Mouse (Mus musculus): ENCODE measurements around the gene H6pd. TPM values are rescaled to one million over a fixed set of nuclear protein-coding genes. Genes with fewer than 3 reads are reported as not detected.

Gene H6pd
- polyA plus RNA-seq, 1 experiment from 2014 or later: 38.3 TPM

DNA sequence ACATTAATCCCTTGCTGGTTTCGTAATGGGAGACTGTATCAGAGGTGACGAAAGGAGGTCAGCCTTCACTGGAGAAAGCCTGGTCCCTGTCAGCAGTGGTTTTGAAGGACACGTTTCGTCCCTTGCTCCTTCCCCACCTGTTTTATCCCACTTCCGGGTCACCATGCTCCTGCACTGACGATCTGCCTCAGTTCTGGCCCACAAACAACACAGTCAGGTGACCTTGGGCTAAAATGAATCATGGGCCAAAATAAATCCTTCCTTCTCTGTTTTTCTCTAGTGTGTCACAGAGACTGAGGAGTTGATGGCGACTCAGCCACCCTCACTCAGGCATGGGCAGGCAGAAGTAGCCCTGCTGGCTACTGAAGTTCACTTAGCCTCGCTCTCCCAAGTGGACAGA is 33.5 kb downstream of the H6pd start:
- ATAC-seq (ENCODE audit: low read depth): no peak
- WGBS: 64% methylated on average over 8 of the region's 8 CpGs
- H3K27me3 ChIP-seq (ENCODE audit: control insufficient read depth, insufficient read depth, low read depth, low read length): no peaks in the 10 kb centered on the region

DNA sequence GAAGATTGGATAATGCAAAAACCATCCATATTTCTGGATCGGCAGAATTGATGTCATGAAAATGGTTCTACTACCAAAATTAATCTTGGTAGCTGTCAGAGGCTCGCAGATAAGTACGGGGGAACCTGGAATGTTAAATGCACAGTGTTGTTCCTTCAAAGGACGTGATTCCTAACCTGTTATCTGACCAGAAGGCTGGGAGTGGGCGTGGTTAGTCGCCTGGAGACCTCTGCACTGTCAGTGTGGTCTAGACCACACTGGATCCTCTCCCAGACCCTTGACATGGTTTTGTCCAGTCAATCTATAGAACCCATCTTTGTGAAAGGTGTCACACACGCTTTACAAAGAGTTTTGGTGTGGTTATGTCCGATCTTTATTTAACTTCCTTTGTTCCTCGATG is 37.4 kb downstream of the H6pd start:
- Histone ChIP-seq H3K36me3 (ENCODE audit: control insufficient read depth, insufficient read depth, low read length) (no peaks in the 10 kb centered on the region), H3K4me2 (ENCODE audit: low read depth, low read length) (no peak overlapping the region), H3K27me3 (ENCODE audit: control insufficient read depth, insufficient read depth, low read depth, low read length) (no peaks in the 10 kb centered on the region), H3K27ac (ENCODE audit: low read length) (no peak overlapping the region), H3K4me1 (replicated peaks; ENCODE audit: control insufficient read depth, insufficient read depth, low read length) (peaks cover 5% of the 10 kb centered on the region), H3K9me3 (ENCODE audit: control insufficient read depth, low read length) (no peaks in the 10 kb centered on the region), H3K9ac (ENCODE audit: low read length) (no peak overlapping the region), H3K4me3 (ENCODE audit: low read length) (no peak overlapping the region)
- ATAC-seq (ENCODE audit: low read depth): no peak
- 38% methylated on average over 9 of the region's 9 CpGs for WGBS

More for the DNA sequence above, 33.5 kb downstream of the H6pd start:
- Histone ChIP-seq H3K4me3 (ENCODE audit: low read length) (no peak overlapping the region), H3K4me1 (replicated peaks; ENCODE audit: control insufficient read depth, insufficient read depth, low read length) (peaks cover 19% of the 10 kb centered on the region), H3K4me2 (ENCODE audit: low read depth, low read length) (no peak overlapping the region), H3K9ac (ENCODE audit: low read length) (no peak overlapping the region), H3K9me3 (ENCODE audit: control insufficient read depth, low read length) (no peaks in the 10 kb centered on the region), H3K27ac (ENCODE audit: low read length) (no peak overlapping the region), H3K36me3 (ENCODE audit: control insufficient read depth, insufficient read depth, low read length) (no peaks in the 10 kb centered on the region)

- Histone ChIP-seq H3K27me3 (ENCODE audit: control insufficient read depth, insufficient read depth, low read depth, low read length) (no peaks in the 10 kb centered on the region), H3K9me3 (ENCODE audit: control insufficient read depth, low read length) (no peaks in the 10 kb centered on the region), H3K27ac (ENCODE audit: low read length) (no peak overlapping the region), H3K36me3 (ENCODE audit: control insufficient read depth, insufficient read depth, low read length) (no peaks in the 10 kb centered on the region), H3K4me1 (replicated peaks; ENCODE audit: control insufficient read depth, insufficient read depth, low read length) (peaks cover 14% of the 10 kb centered on the region), H3K4me2 (ENCODE audit: low read depth, low read length) (no peak overlapping the region), H3K4me3 (ENCODE audit: low read length) (no peak overlapping the region), H3K9ac (ENCODE audit: low read length) (no peak overlapping the region)
- ATAC-seq (ENCODE audit: low read depth): no peak
- 30% methylated on average over 6 of the region's 6 CpGs for WGBS
These were observed 40.3 kb downstream of the H6pd start for GRCm38 (mm10) chr4:149968526-149968925.

- no peak for ATAC-seq (ENCODE audit: low read depth)
- H3K27ac ChIP-seq (ENCODE audit: low read length): no peak overlapping the region
- 88% methylated on average over 9 of the region's 9 CpGs for WGBS
These were observed 41.9 kb downstream of the H6pd start for GRCm38 (mm10) chr4:149966963-149967362.

DNA sequence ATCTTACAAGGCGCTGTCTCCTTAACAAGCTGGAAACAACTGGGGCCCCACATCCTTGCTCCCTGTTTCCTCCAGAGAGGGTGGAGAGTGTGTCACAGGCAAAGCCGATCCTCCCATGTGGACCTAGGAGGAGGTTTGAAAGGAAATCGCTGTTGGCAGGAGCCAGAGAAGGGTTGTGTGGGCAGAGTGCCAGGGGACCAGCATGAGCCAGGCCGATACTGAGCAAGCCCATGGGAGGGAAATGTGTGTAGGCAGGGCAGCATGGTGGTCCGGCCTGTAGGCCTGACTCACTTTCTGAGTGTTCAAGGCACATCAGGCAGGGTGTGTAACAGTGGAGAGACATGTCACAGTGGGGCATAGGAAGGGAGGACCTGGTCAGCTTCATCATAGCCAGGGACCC is 42.6 kb downstream of the H6pd start:
- no peak overlapping the region for H3K4me2 ChIP-seq (ENCODE audit: low read depth, low read length)
- H3K27ac ChIP-seq (ENCODE audit: low read length): 0 out of 2 replicates have a peak overlapping the region, but pooled peaks have one; percentile 25
- no peaks in the 10 kb centered on the region for H3K27me3 ChIP-seq (ENCODE audit: control insufficient read depth, insufficient read depth, low read depth, low read length)
- no peak overlapping the region for H3K9ac ChIP-seq (ENCODE audit: low read length)
- H3K36me3 ChIP-seq (ENCODE audit: control insufficient read depth, insufficient read depth, low read length): no peaks in the 10 kb centered on the region
- H3K9me3 ChIP-seq (ENCODE audit: control insufficient read depth, low read length): no peaks in the 10 kb centered on the region
- H3K4me1 ChIP-seq (replicated peaks; ENCODE audit: control insufficient read depth, insufficient read depth, low read length): peaks cover 14% of the 10 kb centered on the region
- ATAC-seq (ENCODE audit: low read depth): peak; percentile 71
- WGBS: 28% methylated on average over 5 of the region's 5 CpGs
- no peak overlapping the region for H3K4me3 ChIP-seq (ENCODE audit: low read length)

More at GRCm38 (mm10) chr4:149966963-149967362, 41.9 kb downstream of the H6pd start:
- H3K27me3 ChIP-seq (ENCODE audit: control insufficient read depth, insufficient read depth, low read depth, low read length): no peaks in the 10 kb centered on the region
- H3K4me2 ChIP-seq (ENCODE audit: low read depth, low read length): no peak overlapping the region
- H3K9me3 ChIP-seq (ENCODE audit: control insufficient read depth, low read length): no peaks in the 10 kb centered on the region
- H3K4me3 ChIP-seq (ENCODE audit: low read length): no peak overlapping the region
- no peaks in the 10 kb centered on the region for H3K36me3 ChIP-seq (ENCODE audit: control insufficient read depth, insufficient read depth, low read length)
- no peak overlapping the region for H3K9ac ChIP-seq (ENCODE audit: low read length)
- H3K4me1 ChIP-seq (replicated peaks; ENCODE audit: control insufficient read depth, insufficient read depth, low read length): peaks cover 14% of the 10 kb centered on the region

- no peak overlapping the region; the same call in 1 of the 2 replicates for H3K27ac ChIP-seq (ENCODE audit: low read length)
- no peak for ATAC-seq (ENCODE audit: low read depth)
- WGBS: 72% methylated on average over 6 of the region's 6 CpGs
- no peak overlapping the region for H3K4me3 ChIP-seq (ENCODE audit: low read length)
- H3K27me3 ChIP-seq (ENCODE audit: control insufficient read depth, insufficient read depth, low read depth, low read length): no peaks in the 10 kb centered on the region
- no peaks in the 10 kb centered on the region for H3K9me3 ChIP-seq (ENCODE audit: control insufficient read depth, low read length)
- no peak overlapping the region for H3K9ac ChIP-seq (ENCODE audit: low read length)
- no peak overlapping the region for H3K4me2 ChIP-seq (ENCODE audit: low read depth, low read length)
- no peaks in the 10 kb centered on the region for H3K36me3 ChIP-seq (ENCODE audit: control insufficient read depth, insufficient read depth, low read length)
- H3K4me1 ChIP-seq (replicated peaks; ENCODE audit: control insufficient read depth, insufficient read depth, low read length): peaks cover 14% of the 10 kb centered on the region
These were observed 43.2 kb downstream of the H6pd start for GRCm38 (mm10) chr4:149965672-149966071.

DNA sequence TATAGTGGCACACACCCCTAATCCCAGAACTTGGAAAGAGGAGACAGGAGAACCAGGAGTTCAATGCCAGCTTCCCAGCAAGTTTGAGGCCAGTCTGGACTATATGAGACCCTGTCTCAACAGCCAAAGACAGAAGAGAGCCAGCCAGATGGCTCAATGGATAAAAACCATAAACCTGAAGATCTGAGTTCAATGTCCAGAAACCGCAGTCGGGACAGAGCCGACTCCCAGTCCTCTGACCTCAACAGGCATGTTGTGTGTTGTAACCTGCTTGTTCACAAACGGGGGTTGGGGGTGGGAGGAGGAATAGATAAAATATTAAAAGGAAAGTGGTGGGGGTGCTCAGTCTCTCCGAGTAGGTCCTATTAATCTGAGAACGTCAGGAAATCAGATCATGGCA is 43.6 kb downstream of the H6pd start:
- Histone ChIP-seq H3K27me3 (ENCODE audit: control insufficient read depth, insufficient read depth, low read depth, low read length) (no peaks in the 10 kb centered on the region), H3K9me3 (ENCODE audit: control insufficient read depth, low read length) (no peaks in the 10 kb centered on the region), H3K27ac (ENCODE audit: low read length) (no peak overlapping the region), H3K4me3 (ENCODE audit: low read length) (no peak overlapping the region), H3K9ac (ENCODE audit: low read length) (no peak overlapping the region), H3K4me2 (ENCODE audit: low read depth, low read length) (no peak overlapping the region), H3K36me3 (ENCODE audit: control insufficient read depth, insufficient read depth, low read length) (no peaks in the 10 kb centered on the region), H3K4me1 (replicated peaks; ENCODE audit: control insufficient read depth, insufficient read depth, low read length) (peaks cover 14% of the 10 kb centered on the region)
- no peak for ATAC-seq (ENCODE audit: low read depth)
- WGBS: 63% methylated on average over 6 of the region's 6 CpGs

- WGBS: 70% methylated on average over 3 of the region's 3 CpGs
- H3K4me2 ChIP-seq (ENCODE audit: low read depth, low read length): no peak overlapping the region
- H3K27ac ChIP-seq (ENCODE audit: low read length): no peak overlapping the region
- H3K36me3 ChIP-seq (ENCODE audit: control insufficient read depth, insufficient read depth, low read length): no peaks in the 10 kb centered on the region
- H3K4me3 ChIP-seq (ENCODE audit: low read length): no peak overlapping the region
- no peaks in the 10 kb centered on the region for H3K27me3 ChIP-seq (ENCODE audit: control insufficient read depth, insufficient read depth, low read depth, low read length)
- no peak for ATAC-seq (ENCODE audit: low read depth)
- H3K9me3 ChIP-seq (ENCODE audit: control insufficient read depth, low read length): no peaks in the 10 kb centered on the region
- H3K9ac ChIP-seq (ENCODE audit: low read length): no peak overlapping the region
- peaks cover 14% of the 10 kb centered on the region for H3K4me1 ChIP-seq (replicated peaks; ENCODE audit: control insufficient read depth, insufficient read depth, low read length)
These were observed 44.1 kb downstream of the H6pd start for GRCm38 (mm10) chr4:149964770-149965169.

DNA sequence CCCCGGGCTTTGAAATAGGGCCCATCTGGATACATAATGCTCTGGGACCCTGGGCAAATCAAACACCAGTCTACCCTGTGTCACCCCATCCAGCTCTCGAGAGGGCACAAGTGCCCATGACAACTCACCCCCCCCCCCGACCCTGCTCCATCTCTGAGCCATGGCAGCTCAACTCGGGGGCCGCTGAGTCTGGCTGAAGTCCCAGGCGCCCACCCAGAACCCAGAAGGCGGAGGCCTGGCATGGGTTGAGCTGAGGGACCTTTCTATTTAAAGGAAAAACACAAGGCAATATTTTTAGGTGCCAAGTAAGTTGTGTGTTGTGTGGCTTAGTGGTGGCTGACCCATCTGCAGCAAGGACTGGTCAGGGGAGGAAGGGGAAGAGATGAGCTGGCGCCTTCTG is 44.5 kb downstream of the H6pd start:
- Histone ChIP-seq H3K4me3 (ENCODE audit: low read length) (no peak overlapping the region), H3K27me3 (ENCODE audit: control insufficient read depth, insufficient read depth, low read depth, low read length) (no peaks in the 10 kb centered on the region), H3K4me1 (replicated peaks; ENCODE audit: control insufficient read depth, insufficient read depth, low read length) (peaks cover 14% of the 10 kb centered on the region), H3K36me3 (ENCODE audit: control insufficient read depth, insufficient read depth, low read length) (no peaks in the 10 kb centered on the region), H3K4me2 (ENCODE audit: low read depth, low read length) (no peak overlapping the region), H3K9me3 (ENCODE audit: control insufficient read depth, low read length) (no peaks in the 10 kb centered on the region), H3K9ac (ENCODE audit: low read length) (no peak overlapping the region), H3K27ac (ENCODE audit: low read length) (no peak overlapping the region)
- no peak for ATAC-seq (ENCODE audit: low read depth)
- WGBS: 79% methylated on average over 8 of the region's 8 CpGs

GRCm38 (mm10) chr4:149960391-149960790 is 48.4 kb downstream of the H6pd start:
- no peak overlapping the region for H3K4me2 ChIP-seq (ENCODE audit: low read depth, low read length)
- no peaks in the 10 kb centered on the region; the same call in 1 of the 2 replicates for H3K4me1 ChIP-seq (replicated peaks; ENCODE audit: control insufficient read depth, insufficient read depth, low read length)
- WGBS: 86% methylated on average over 7 of the region's 7 CpGs
- ATAC-seq (ENCODE audit: low read depth): no peak
- no peak overlapping the region for H3K4me3 ChIP-seq (ENCODE audit: low read length)
- H3K9me3 ChIP-seq (ENCODE audit: control insufficient read depth, low read length): no peaks in the 10 kb centered on the region
- H3K27me3 ChIP-seq (ENCODE audit: control insufficient read depth, insufficient read depth, low read depth, low read length): peaks cover 16% of the 10 kb centered on the region
- H3K27ac ChIP-seq (ENCODE audit: low read length): no peak overlapping the region
- no peaks in the 10 kb centered on the region for H3K36me3 ChIP-seq (ENCODE audit: control insufficient read depth, insufficient read depth, low read length)
- no peak overlapping the region for H3K9ac ChIP-seq (ENCODE audit: low read length)
